Mouse (Mus musculus): ENCODE results near the gene Slc16a10.

DNA sequence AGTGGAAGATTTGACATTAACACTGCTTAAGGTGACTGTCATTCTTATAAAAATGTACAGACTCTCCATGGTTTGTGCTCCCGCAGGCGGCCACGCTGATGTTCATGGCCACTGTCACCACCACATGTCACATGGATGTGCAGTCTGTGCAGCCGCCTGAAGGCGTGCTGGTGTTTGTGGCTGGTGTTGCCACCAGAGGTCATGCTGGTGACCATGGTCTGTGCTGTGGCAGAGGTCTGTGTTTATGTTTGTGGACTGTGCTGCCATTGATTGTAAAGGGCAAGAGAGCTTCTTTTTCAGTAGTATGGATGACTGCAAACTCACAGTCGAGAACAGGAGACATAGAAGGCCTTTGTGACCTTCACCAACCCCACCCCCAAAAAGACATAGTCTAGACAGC, 30.1 kb upstream of the Slc16a10 start:
- TF ChIP-seq CTCF (IDR thresholded peaks at IDR 0.05; ENCODE audit: extremely low read depth, insufficient read length, insufficient replicate concordance, low read depth, low read length), result no peak
- TF ChIP-seq POLR2A (IDR thresholded peaks at IDR 0.05; ENCODE audit: low read depth, low read length), result no peak

Measured in small intestine, adult 2 months (tissue).